Mouse (Mus musculus) limb, embryonic 10.5 days (tissue): ENCODE data around the gene Ric8a. TPM values are rescaled to one million over a fixed set of nuclear protein-coding genes. Genes with fewer than 3 reads are reported as not detected.

Source experiments
- DNase-seq: peaks from one replicate; pipeline ENCODE4 v3.0.0-alpha.2; 2017; ENCODE audit warnings: low spot score
- H3K27ac ChIP-seq: fragments of 300-500 bp; sonication (generic); 2 replicates; pipeline ENCODE4 v1.5.1; 2016; ENCODE audit warnings: mild to moderate bottlenecking
- H3K27me3 ChIP-seq: fragments of 300-500 bp; sonication (generic); 2 replicates; pipeline ENCODE4 v1.6.1; 2016; ENCODE audit warnings: low read depth, mild to moderate bottlenecking; ENCODE audit not compliant: poor library complexity, severe bottlenecking
- H3K36me3 ChIP-seq: fragments of 300-500 bp; sonication (generic); 2 replicates; pipeline ENCODE4 v1.6.1; 2016; ENCODE audit warnings: mild to moderate bottlenecking, moderate library complexity
- H3K4me1 ChIP-seq: fragments of 300-500 bp; sonication (generic); 2 replicates; pipeline ENCODE4 v1.6.1; 2016
- H3K4me3 ChIP-seq: fragments of 300-500 bp; sonication (generic); 2 replicates; pipeline ENCODE4 v1.5.1; 2016; ENCODE audit warnings: mild to moderate bottlenecking, moderate library complexity
- H3K9me3 ChIP-seq: fragments of 300-500 bp; sonication (generic); replicated peaks from 2 replicates; pipeline ENCODE4 v1.6.1; 2016; ENCODE audit warnings: mild to moderate bottlenecking
- WGBS: fragments of 180-500 bp; shearing (Covaris S2); methylation state at CpG from one replicate; pipeline ENCODE4 v1.1.7; 2016; 5-methylcytosine and 5-hydroxymethylcytosine counted together
- polyA plus RNA-seq: library from polyadenylated mRNA; unstranded; fragments of >200 nt; fragmentation: Nextera tagmentation; extraction: Ambion mirVana; gene quantifications from 2 replicates; pipeline ENCODE4 v1.2.1, GENCODE M21; 2016

Gene Ric8a
- polyA plus RNA-seq, 1 experiment from 2014 or later, result 54.2 TPM

GRCm38 (mm10) chr7:140854483-140854882, 2.3 kb upstream of the Ric8a start:
- Histone ChIP-seq H3K4me1 (peaks cover 36% of the 10 kb centered on the region), H3K27me3 (no peaks in the 10 kb centered on the region), H3K9me3 (no peaks in the 10 kb centered on the region), H3K36me3 (peaks cover 49% of the 10 kb centered on the region), H3K4me3 (no peak overlapping the region), H3K27ac (no peak overlapping the region)
- DNase-seq, result no peak
- 94% methylated on average over 18 of the region's 18 CpGs for WGBS

DNA sequence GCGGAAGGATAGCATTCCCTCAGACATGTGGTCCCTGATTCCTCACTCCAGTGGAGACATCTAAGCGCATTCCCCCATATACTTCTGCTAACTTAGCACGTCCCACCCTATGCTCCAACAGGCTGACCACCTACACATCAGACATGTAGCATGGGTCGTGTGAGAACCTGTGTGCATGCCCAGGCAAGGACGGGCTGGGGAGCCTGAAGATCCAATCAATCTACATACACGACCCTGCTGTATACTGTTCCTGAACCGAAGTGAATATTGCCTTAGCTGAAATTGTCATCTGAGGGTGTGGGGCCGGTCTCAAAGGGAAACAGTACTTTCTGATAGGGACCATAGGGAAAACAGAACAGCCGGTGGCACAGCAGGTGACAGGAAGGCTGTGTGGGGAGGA, 1.6 kb upstream of the Ric8a start:
- 82% methylated on average over 9 of the region's 9 CpGs for WGBS
- DNase-seq, result no peak
- Histone ChIP-seq H3K4me1 (peaks cover 36% of the 10 kb centered on the region), H3K27ac (peak overlapping the region; percentile 88; the same call in 1 of the 2 replicates), H3K27me3 (no peaks in the 10 kb centered on the region), H3K4me3 (peak overlapping the region; percentile 91), H3K36me3 (peaks cover 56% of the 10 kb centered on the region), H3K9me3 (no peaks in the 10 kb centered on the region)

- no peaks in the 10 kb centered on the region for H3K27me3 ChIP-seq
- peak within 1 kb of the TSS; percentile 91 for H3K4me3 ChIP-seq
- H3K4me1 ChIP-seq, result peaks cover 36% of the 10 kb centered on the region
- no peaks in the 10 kb centered on the region for H3K9me3 ChIP-seq
- H3K27ac ChIP-seq, result peak within 1 kb of the TSS; percentile 88
- peaks cover 66% of the 10 kb centered on the region for H3K36me3 ChIP-seq
- 2% methylated on average over 51 of the region's 51 CpGs for WGBS
- peak; percentile 93 for DNase-seq
Observed at GRCm38 (mm10) chr7:140855860-140856784, 635 bp upstream of the Ric8a start, which contains the start of gene Gm45785. TSS of gene Gm45785 (minus strand) at chr7:140856331.

- 44% methylated on average over 40 of the region's 40 CpGs for WGBS
- H3K27me3 ChIP-seq, result no peaks in the 10 kb centered on the region
- peak within 1 kb of the TSS; percentile 88 for H3K27ac ChIP-seq
- H3K36me3 ChIP-seq, result peaks cover 67% of the 10 kb centered on the region
- H3K4me1 ChIP-seq, result peaks cover 36% of the 10 kb centered on the region
- peak within 1 kb of the TSS; percentile 91 for H3K4me3 ChIP-seq
- H3K9me3 ChIP-seq, result no peaks in the 10 kb centered on the region
- peak; percentile 35 for DNase-seq
Observed at GRCm38 (mm10) chr7:140857550-140858505, 1.1 kb downstream of the Ric8a start, which contains the start of gene Bet1l. TSS of gene Bet1l (minus strand) at chr7:140857577.

- H3K4me1 ChIP-seq, result peaks cover 36% of the 10 kb centered on the region
- H3K36me3 ChIP-seq, result peaks cover 67% of the 10 kb centered on the region
- peak overlapping the region; percentile 91; the same call in 1 of the 2 replicates for H3K4me3 ChIP-seq
- no peak overlapping the region for H3K27ac ChIP-seq
- WGBS, result 96% methylated on average over 8 of the region's 8 CpGs
- DNase-seq, result no peak
- no peaks in the 10 kb centered on the region for H3K9me3 ChIP-seq
- H3K27me3 ChIP-seq, result no peaks in the 10 kb centered on the region
Observed at GRCm38 (mm10) chr7:140858746-140859145, 2.0 kb downstream of the Ric8a start.

DNA sequence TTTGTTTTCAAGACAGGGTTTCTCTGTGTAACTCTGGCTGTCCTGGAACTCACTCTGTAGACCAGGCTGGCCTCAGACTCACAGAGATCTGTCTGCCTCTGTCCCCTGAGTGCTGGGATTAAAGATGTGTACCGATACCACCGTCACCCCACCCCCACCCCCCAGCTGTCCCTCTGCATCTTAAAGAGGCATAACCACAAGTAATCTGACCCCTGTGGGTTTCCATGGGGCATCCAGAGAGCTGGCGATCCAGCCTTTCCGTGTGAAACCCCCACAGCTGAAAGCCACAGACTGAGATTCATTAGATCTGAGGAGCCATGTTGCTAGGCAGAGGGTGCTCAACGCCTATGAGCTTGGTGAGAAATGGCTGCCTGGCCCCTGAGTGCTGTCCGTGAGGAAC, 3.2 kb downstream of the Ric8a start:
- no peak overlapping the region for H3K4me3 ChIP-seq
- WGBS, result 77% methylated on average over 6 of the region's 6 CpGs
- peaks cover 34% of the 10 kb centered on the region for H3K4me1 ChIP-seq
- H3K9me3 ChIP-seq, result no peaks in the 10 kb centered on the region
- no peak overlapping the region for H3K27ac ChIP-seq
- H3K36me3 ChIP-seq, result peaks cover 67% of the 10 kb centered on the region
- DNase-seq, result no peak
- no peaks in the 10 kb centered on the region for H3K27me3 ChIP-seq

- Histone ChIP-seq H3K4me3 (no peak overlapping the region), H3K4me1 (peaks cover 27% of the 10 kb centered on the region), H3K36me3 (peaks cover 70% of the 10 kb centered on the region), H3K27me3 (no peaks in the 10 kb centered on the region), H3K27ac (no peak overlapping the region), H3K9me3 (no peaks in the 10 kb centered on the region)
- DNase-seq, result no peak
- 90% methylated on average over 5 of the region's 5 CpGs for WGBS
Observed at GRCm38 (mm10) chr7:140860728-140861127, 4.0 kb downstream of the Ric8a start.

GRCm38 (mm10) chr7:140864761-140865160, 8.0 kb downstream of the Ric8a start:
- DNase-seq, result no peak
- Histone ChIP-seq H3K27me3 (no peaks in the 10 kb centered on the region), H3K4me1 (no peaks in the 10 kb centered on the region), H3K4me3 (no peak overlapping the region), H3K9me3 (no peaks in the 10 kb centered on the region), H3K27ac (no peak overlapping the region), H3K36me3 (peaks cover 77% of the 10 kb centered on the region)
- 87% methylated on average over 12 of the region's 12 CpGs for WGBS

- Histone ChIP-seq H3K36me3 (peaks cover 38% of the 10 kb centered on the region), H3K27me3 (no peaks in the 10 kb centered on the region), H3K27ac (no peak overlapping the region), H3K4me3 (no peak overlapping the region), H3K9me3 (no peaks in the 10 kb centered on the region), H3K4me1 (no peaks in the 10 kb centered on the region)
- DNase-seq, result no peak
- 92% methylated on average over 4 of the region's 4 CpGs for WGBS
Observed at GRCm38 (mm10) chr7:140874224-140874623, 17.5 kb downstream of the Ric8a start.

DNA sequence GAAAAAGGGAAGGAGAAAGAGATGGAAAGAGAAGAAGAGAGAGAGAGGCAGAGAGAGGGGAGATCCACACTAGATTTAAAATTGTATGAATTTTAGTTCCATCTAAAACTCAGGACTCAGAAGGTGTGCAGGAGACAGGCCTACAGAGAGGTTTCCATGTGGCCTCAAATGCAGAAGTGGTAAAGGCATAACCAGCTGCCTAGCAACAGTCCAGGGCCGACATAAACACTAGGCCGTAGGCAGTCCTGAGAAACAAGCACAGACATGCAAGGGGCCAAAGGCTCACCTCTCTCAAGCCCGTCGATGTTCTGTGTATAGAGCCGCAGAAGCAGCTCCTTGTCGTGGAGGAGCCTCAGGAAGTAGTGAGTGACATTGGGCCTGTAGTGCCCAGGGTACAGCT, 20.6 kb downstream of the Ric8a start:
- no peak for DNase-seq
- H3K4me1 ChIP-seq, result peaks cover 10% of the 10 kb centered on the region
- 85% methylated on average over 6 of the region's 6 CpGs for WGBS

GRCm38 (mm10) chr7:140879355-140879754, 22.6 kb downstream of the Ric8a start:
- H3K27me3 ChIP-seq, result no peaks in the 10 kb centered on the region

More for the DNA sequence above, 20.6 kb downstream of the Ric8a start:
- no peaks in the 10 kb centered on the region for H3K27me3 ChIP-seq
- no peak overlapping the region for H3K4me3 ChIP-seq
- H3K27ac ChIP-seq, result no peak overlapping the region
- peaks cover 34% of the 10 kb centered on the region for H3K36me3 ChIP-seq
- no peaks in the 10 kb centered on the region for H3K9me3 ChIP-seq

DNA sequence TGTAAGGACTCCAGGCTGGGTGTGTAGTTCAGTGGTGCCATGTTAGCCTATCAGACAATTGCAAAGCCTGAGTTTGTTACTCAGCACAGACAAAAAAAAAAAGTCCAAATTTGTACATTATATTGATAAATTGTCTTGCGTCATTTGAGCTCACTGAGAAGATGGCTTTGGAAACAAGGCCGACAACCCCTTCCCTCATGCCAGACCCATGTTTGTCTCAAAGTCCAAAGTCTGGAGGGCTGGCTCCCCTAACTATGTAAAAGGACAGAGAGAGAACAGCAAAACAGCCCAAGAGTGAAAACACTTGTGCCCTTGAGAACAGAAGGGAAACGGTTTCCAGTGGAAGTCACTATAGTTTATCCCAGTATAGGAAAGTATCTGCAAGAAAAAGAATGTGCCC, 23.7 kb downstream of the Ric8a start:
- Histone ChIP-seq H3K4me3 (no peak overlapping the region), H3K36me3 (peaks cover 36% of the 10 kb centered on the region), H3K9me3 (no peaks in the 10 kb centered on the region), H3K4me1 (peaks cover 16% of the 10 kb centered on the region), H3K27me3 (no peaks in the 10 kb centered on the region), H3K27ac (no peak overlapping the region)
- DNase-seq, result no peak
- WGBS, result 89% methylated on average over 3 of the region's 3 CpGs

More at GRCm38 (mm10) chr7:140879355-140879754, 22.6 kb downstream of the Ric8a start:
- Histone ChIP-seq H3K9me3 (no peaks in the 10 kb centered on the region), H3K27ac (no peak overlapping the region), H3K4me3 (no peak overlapping the region), H3K4me1 (peaks cover 16% of the 10 kb centered on the region), H3K36me3 (peaks cover 34% of the 10 kb centered on the region)
- DNase-seq, result no peak
- 89% methylated on average over 7 of the region's 7 CpGs for WGBS
